Mouse (Mus musculus) heart, postnatal 0 days (tissue): ENCODE measurements at regions not wholly inside any gene's neighbourhood (a gene's known extent, or its start where the extent isn't known, plus 50 kb on each side); places are given as distances from the start of the nearest gene placed in this dataset.

Source experiments
- ATAC-seq: fragments of 200-750 bp; cut with Nextera tagmentation; 2 replicates; pipeline ENCODE4 v1.8.0; 2017; ENCODE audit warnings: low read depth, moderate number of reproducible peaks, moderate library complexity; ENCODE audit not compliant: insufficient read depth
- DNase-seq: peaks from one replicate; pipeline ENCODE4 v3.0.0-alpha.2; 2016; ENCODE audit warnings: low spot score
- H3K27ac ChIP-seq: fragments of 300-500 bp; sonication (generic); 2 replicates; pipeline ENCODE4 v1.5.1; 2014; ENCODE audit warnings: low read depth, mild to moderate bottlenecking
- H3K27me3 ChIP-seq: fragments of 300-500 bp; sonication (generic); 2 replicates; pipeline ENCODE4 v1.6.1; 2014; ENCODE audit warnings: low read length, mixed read lengths; ENCODE audit not compliant: control insufficient read depth, insufficient read depth
- H3K36me3 ChIP-seq: fragments of 300-500 bp; sonication (generic); replicated peaks from 2 replicates; pipeline ENCODE4 v1.6.1; 2014; ENCODE audit warnings: low read length, mixed read lengths; ENCODE audit not compliant: control insufficient read depth, insufficient read depth
- H3K4me1 ChIP-seq: fragments of 300-500 bp; sonication (generic); 2 replicates; pipeline ENCODE4 v1.6.1; 2014; ENCODE audit warnings: antibody characterized with exemption; ENCODE audit not compliant: control insufficient read depth, insufficient read depth
- H3K4me2 ChIP-seq: fragments of 300-500 bp; sonication (generic); 2 replicates; pipeline ENCODE4 v1.6.1; 2014; ENCODE audit warnings: low read depth, mild to moderate bottlenecking, low read length, moderate library complexity
- H3K4me3 ChIP-seq: fragments of 300-500 bp; sonication (generic); 2 replicates; pipeline ENCODE4 v1.5.1; 2014; ENCODE audit warnings: low read depth, low read length
- H3K9ac ChIP-seq: fragments of 300-500 bp; sonication (generic); replicated peaks from 2 replicates; pipeline ENCODE4 v1.6.1; 2014; ENCODE audit warnings: low read depth, low read length, mixed read lengths
- H3K9me3 ChIP-seq: fragments of 300-500 bp; sonication (generic); replicated peaks from 2 replicates; pipeline ENCODE4 v1.6.1; 2016; ENCODE audit warnings: low read length; ENCODE audit not compliant: control insufficient read depth
- CTCF ChIP-seq: IDR thresholded peaks from 2 replicates; pipeline ENCODE4 v1.5.1; 2016; ENCODE audit warnings: antibody characterized with exemption, control low read depth, low read depth
- EP300 ChIP-seq: IDR thresholded peaks from 2 replicates; pipeline ENCODE4 v1.6.1; 2016; ENCODE audit warnings: antibody characterized with exemption, low read depth
- WGBS: fragments of 180-500 bp; shearing (Covaris S2); extraction: QIAGEN DNeasy Blood & Tissue Kit; methylation state at CpG from one replicate; pipeline ENCODE4 v1.1.7; 2014; 5-methylcytosine and 5-hydroxymethylcytosine counted together

DNA sequence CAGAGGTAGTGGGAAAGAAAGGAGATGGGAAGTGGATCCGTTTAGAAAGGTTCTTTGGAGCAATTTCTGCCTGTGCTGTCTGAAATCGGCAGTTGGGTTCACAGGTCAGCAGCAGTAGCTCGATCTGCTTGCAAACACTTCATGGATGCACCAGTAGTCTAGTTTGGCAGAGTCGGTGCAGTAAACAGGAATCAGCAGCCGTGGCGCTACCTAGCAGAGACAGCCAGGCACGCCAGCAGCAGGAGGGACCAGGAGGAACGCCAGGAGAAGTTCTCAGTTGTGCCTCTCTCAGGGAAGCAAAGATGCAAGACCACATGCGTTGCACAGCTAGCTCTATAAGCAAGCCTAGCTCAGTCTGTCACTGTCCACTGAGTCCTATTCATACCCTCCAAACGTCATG lies 71.0 kb upstream of the Fam241a start:
- no peaks in the 10 kb centered on the region for H3K9me3 ChIP-seq
- H3K9ac ChIP-seq: no peak overlapping the region
- no peak for TF ChIP-seq CTCF
- no peak for TF ChIP-seq EP300
- no peak overlapping the region for H3K4me3 ChIP-seq
- 74% methylated on average over 10 of the region's 10 CpGs for WGBS
- no peaks in the 10 kb centered on the region for H3K36me3 ChIP-seq
- no peaks in the 10 kb centered on the region for H3K27me3 ChIP-seq
- no peaks in the 10 kb centered on the region for H3K4me1 ChIP-seq
- H3K27ac ChIP-seq: no peak overlapping the region
- no peak for DNase-seq
- no peak for ATAC-seq
- no peak overlapping the region for H3K4me2 ChIP-seq

DNA sequence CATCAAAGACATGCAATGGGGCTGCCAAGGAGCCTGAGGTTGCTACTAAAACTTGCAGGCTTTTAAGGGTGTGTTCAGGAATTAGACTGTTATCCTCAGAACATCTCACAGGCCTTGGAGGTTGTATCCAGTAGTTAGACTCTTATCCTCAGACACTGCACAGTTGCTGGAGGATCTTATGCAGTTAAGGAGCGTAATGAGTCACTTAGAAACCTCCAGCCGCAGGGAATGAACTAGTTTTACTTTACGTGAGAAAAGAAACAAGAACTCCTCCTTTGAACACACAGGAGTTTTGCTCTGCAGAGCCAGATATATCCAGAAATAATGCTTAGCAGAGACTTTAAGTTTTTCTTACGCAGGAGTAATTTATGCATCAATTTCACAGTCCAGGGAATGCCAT lies 70.1 kb upstream of the Fam241a start:
- no peak overlapping the region for H3K27ac ChIP-seq
- no peak overlapping the region for H3K4me3 ChIP-seq
- no peaks in the 10 kb centered on the region for H3K4me1 ChIP-seq
- no peak overlapping the region for H3K4me2 ChIP-seq
- no peaks in the 10 kb centered on the region for H3K27me3 ChIP-seq
- no peak for DNase-seq
- WGBS: 86% methylated on average over 4 of the region's 4 CpGs
- ATAC-seq: no peak
- H3K9ac ChIP-seq: no peak overlapping the region
- H3K9me3 ChIP-seq: no peaks in the 10 kb centered on the region
- no peak for TF ChIP-seq CTCF
- no peaks in the 10 kb centered on the region for H3K36me3 ChIP-seq

DNA sequence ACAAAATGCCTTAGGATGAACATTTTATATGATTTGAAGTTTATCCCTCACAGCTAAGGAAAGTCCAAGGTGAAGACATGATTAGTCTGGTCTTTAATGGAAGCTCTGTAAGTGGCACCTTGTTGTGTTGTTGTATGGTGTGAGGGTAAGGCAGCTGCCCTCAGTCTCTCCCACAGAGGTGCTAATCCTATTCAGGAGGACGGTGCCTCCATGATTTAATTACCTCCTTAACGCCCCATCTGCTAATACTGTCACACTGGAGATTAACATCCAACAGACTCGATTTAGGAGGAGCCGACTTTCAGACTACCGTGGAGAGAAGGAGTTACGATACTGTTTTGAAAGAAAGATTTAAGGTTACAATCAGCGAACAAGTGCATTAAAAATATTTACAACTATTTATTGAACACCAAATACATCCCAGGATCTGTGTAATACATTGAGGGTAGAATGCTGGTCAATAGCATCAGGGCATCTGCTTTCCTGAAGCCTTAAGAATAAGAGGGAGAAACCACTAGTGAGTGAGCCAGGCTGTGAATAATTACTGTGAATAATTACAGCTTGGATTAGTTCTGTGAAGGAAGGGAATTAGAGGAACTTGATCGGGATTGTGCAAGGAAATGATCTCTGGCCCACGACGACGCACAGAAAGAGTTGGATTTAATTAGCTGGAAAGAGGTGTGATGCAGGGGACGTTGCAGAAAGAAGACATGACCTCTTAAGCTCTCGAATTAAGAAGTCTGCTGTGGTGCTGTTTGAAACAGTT lies 63.0 kb upstream of the Fam241a start:
- Histone ChIP-seq H3K27ac (no peak overlapping the region), H3K4me3 (no peak overlapping the region), H3K4me2 (no peak overlapping the region), H3K4me1 (no peaks in the 10 kb centered on the region), H3K9me3 (no peaks in the 10 kb centered on the region), H3K27me3 (no peaks in the 10 kb centered on the region), H3K36me3 (no peaks in the 10 kb centered on the region), H3K9ac (no peak overlapping the region)
- WGBS: 32% methylated on average over 13 of the region's 13 CpGs
- no peak for DNase-seq
- no peak for ATAC-seq
- TF ChIP-seq EP300 (no peak), CTCF (no peak)

DNA sequence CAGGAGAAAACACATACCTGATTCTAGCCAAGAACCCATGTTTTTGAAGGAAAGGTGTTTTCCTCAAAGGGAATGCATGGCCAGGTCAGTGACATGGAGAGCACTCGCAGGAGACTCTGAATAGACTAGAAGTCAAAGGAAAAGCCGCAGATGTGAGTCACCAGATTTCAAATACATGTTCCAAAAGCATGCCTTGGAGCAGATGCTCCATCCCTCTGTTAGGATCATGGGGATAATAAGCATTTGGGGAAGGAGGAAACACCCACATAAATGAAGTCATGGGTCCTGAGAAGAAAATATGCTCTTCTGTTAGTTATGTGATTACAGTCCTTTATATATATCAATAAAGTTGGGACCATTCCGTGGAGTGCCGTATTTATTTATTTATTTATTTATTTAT lies 58.7 kb upstream of the Fam241a start:
- no peak for ATAC-seq
- WGBS: 86% methylated on average over 4 of the region's 4 CpGs
- no peaks in the 10 kb centered on the region for H3K4me1 ChIP-seq
- H3K9ac ChIP-seq: no peak overlapping the region
- H3K9me3 ChIP-seq: no peaks in the 10 kb centered on the region
- no peak for DNase-seq
- TF ChIP-seq EP300 (no peak), CTCF (no peak)
- no peak overlapping the region for H3K4me3 ChIP-seq
- H3K4me2 ChIP-seq: no peak overlapping the region
- no peaks in the 10 kb centered on the region for H3K36me3 ChIP-seq
- H3K27ac ChIP-seq: no peak overlapping the region
- no peaks in the 10 kb centered on the region for H3K27me3 ChIP-seq

DNA sequence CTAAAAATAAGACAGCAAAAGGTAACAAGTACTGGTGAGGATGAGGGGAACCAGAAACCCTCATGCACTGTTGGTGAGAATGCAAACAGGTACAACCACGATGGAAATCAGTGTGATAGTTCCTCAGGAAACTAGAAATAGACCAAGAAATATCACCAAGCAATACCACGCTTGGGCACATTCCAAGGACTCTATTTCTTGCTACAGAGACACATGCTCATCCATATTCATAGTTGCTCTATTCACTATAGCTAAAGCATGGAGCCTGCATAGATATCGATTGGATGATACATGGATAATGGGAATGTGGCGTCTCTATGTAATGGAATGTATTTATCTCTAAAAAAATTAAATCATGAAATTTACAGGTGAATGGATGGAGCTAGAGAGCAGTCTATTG lies 57.5 kb upstream of the Fam241a start:
- no peak overlapping the region for H3K27ac ChIP-seq
- no peaks in the 10 kb centered on the region for H3K9me3 ChIP-seq
- 73% methylated on average over 4 of the region's 4 CpGs for WGBS
- 0 out of 2 replicates have a peak, but pooled peaks cover 4% of the 10 kb centered on the region for H3K27me3 ChIP-seq
- ATAC-seq (no peak), DNase-seq (no peak)
- no peak overlapping the region for H3K9ac ChIP-seq
- no peaks in the 10 kb centered on the region for H3K4me1 ChIP-seq
- no peak overlapping the region for H3K4me3 ChIP-seq
- no peak overlapping the region for H3K4me2 ChIP-seq
- no peaks in the 10 kb centered on the region for H3K36me3 ChIP-seq
- TF ChIP-seq CTCF: no peak
- TF ChIP-seq EP300: no peak
